Mouse (Mus musculus) kidney, postnatal 0 days (tissue): ENCODE data around the gene Pabpc4. TPM values are rescaled to one million over a fixed set of nuclear protein-coding genes. Genes with fewer than 3 reads are reported as not detected.

Experiments used
- ATAC-seq: fragments of 200-750 bp; cut with Nextera tagmentation; replicated peaks from 2 replicates; pipeline ENCODE4 v1.8.0; 2017; ENCODE audit warnings: low read depth, moderate number of reproducible peaks, moderate TSS enrichment, moderate library complexity; ENCODE audit not compliant: low FRiP score
- DNase-seq: peaks from one replicate; pipeline ENCODE4 v3.0.0-alpha.2; 2016; ENCODE audit warnings: low spot score
- H3K27ac ChIP-seq: fragments of 300-500 bp; sonication (generic); 2 replicates; pipeline ENCODE4 v1.5.1; 2014; ENCODE audit warnings: mild to moderate bottlenecking
- H3K27me3 ChIP-seq: fragments of 300-500 bp; sonication (generic); 2 replicates; pipeline ENCODE4 v1.6.1; 2014; ENCODE audit warnings: low read length, mixed read lengths; ENCODE audit not compliant: insufficient read depth
- H3K36me3 ChIP-seq: fragments of 300-500 bp; sonication (generic); 2 replicates; pipeline ENCODE4 v1.6.1; 2014; ENCODE audit warnings: low read length, mixed read lengths; ENCODE audit not compliant: insufficient read depth
- H3K4me1 ChIP-seq: fragments of 300-500 bp; sonication (generic); replicated peaks from 2 replicates; pipeline ENCODE4 v1.6.1; 2014; ENCODE audit warnings: antibody characterized with exemption, low read length, mixed read lengths; ENCODE audit not compliant: insufficient read depth
- H3K4me2 ChIP-seq: fragments of 300-500 bp; sonication (generic); 2 replicates; pipeline ENCODE4 v1.6.1; 2014; ENCODE audit warnings: mild to moderate bottlenecking, low read length, moderate library complexity, mixed read lengths
- H3K4me3 ChIP-seq: fragments of 300-500 bp; sonication (generic); replicated peaks from 2 replicates; pipeline ENCODE4 v1.5.1; 2014; ENCODE audit warnings: low read depth, low read length
- H3K9ac ChIP-seq: fragments of 300-500 bp; sonication (generic); 2 replicates; pipeline ENCODE4 v1.6.1; 2014; ENCODE audit warnings: low read depth, low read length
- H3K9me3 ChIP-seq: fragments of 300-500 bp; sonication (generic); replicated peaks from 2 replicates; pipeline ENCODE4 v1.6.1; 2016; ENCODE audit warnings: low read length, inconsistent platforms, mixed read lengths
- CTCF ChIP-seq: IDR thresholded peaks from 2 replicates; pipeline ENCODE4 v1.5.1; 2016; ENCODE audit warnings: antibody characterized with exemption, low read depth, mild to moderate bottlenecking, moderate library complexity
- WGBS: fragments of 180-500 bp; shearing (Covaris S2); extraction: QIAGEN DNeasy Blood & Tissue Kit; methylation state at CpG from one replicate; pipeline ENCODE4 v1.1.7; 2014; 5-methylcytosine and 5-hydroxymethylcytosine counted together
- polyA plus RNA-seq: library from polyadenylated mRNA; unstranded; fragments of >200 nt; fragmentation: Nextera tagmentation; extraction: Ambion mirVana; gene quantifications from 2 replicates; pipeline ENCODE4 v1.2.1, GENCODE M21; 2015

Pabpc4 gene
- polyA plus RNA-seq, 1 experiment from 2014 or later, result 28.2 TPM

DNA sequence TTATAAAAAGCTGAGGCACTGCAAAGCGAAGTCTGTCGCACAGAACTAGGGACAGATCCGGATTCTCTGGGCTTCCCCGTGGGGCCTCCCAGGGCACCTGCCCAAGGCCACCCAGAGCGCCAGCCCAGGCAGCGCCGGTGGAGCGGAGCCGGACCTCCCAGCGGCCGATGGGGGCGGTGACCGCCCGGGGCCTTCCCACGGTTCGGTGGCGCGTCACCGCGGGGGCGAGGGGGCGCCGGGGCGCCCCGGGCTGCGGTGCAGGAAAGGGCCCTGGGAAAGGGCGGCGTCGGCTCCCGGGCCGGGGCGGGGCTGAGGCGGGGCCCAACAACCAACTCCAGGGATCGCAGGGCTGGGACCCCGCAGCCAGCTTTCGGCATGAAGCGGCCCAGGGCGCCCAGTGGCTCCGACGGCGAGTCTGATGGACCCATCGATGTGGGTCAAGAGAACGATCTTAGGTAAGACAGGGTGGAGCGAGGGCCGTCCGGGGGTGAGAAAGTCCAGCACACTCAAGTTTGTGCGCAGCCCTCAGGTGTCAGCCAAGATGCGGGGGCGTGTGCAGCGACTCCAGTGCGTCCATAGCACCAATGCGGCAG lies 28.6 kb upstream of the Pabpc4 start, which contains the start of gene Heyl:
Gene Heyl, plus strand, starts transcription at position 65 of the 593 bp plus-strand sequence.
- DNase-seq (peak; percentile 85), ATAC-seq (peak; percentile 95)
- Histone ChIP-seq H3K9me3 (no peaks in the 10 kb centered on the region), H3K27ac (peak within 1 kb of the TSS; percentile 85), H3K4me3 (peak within 1 kb of the TSS; percentile 36), H3K36me3 (no peaks in the 10 kb centered on the region), H3K27me3 (no peaks in the 10 kb centered on the region), H3K4me2 (peak within 1 kb of the TSS; percentile 60), H3K9ac (peak within 1 kb of the TSS; percentile 44), H3K4me1 (peaks cover 54% of the 10 kb centered on the region)
- TF ChIP-seq CTCF, result no peak
- WGBS, result 1% methylated on average over 51 of the region's 52 CpGs

DNA sequence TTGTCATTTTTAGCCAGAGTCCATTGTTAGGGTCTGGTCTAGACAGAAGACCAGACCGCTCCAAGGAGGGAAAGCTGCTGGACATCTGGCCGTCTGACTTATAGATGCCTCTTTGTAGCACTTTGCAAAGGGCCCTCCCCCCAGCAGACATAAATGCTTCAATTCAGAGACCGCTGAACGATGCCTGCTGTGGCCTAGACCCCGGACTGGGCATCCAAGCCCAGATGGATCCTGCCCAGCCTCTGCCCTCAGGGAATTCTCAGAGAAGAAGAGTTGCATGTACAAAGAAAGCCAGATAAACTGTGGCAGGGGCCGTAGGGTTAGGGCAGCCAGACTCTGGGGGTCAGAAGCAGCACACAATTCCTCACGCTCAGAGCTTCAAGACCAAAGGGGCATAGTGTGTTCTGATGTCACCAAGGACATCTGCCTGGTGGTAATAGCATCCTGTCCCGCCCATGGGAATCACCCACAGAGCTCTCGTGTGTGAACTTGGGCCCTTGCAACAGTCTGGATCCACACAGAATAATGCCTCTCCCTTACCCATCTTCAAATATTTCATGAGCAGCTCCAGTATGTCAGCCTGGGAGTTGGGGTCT lies 26.2 kb upstream of the Pabpc4 start:
- Histone ChIP-seq H3K36me3 (no peaks in the 10 kb centered on the region), H3K4me3 (no peak overlapping the region), H3K4me2 (peak overlapping the region; percentile 35), H3K9me3 (no peaks in the 10 kb centered on the region), H3K27ac (peak overlapping the region; percentile 2; the same call in 1 of the 2 replicates), H3K27me3 (no peaks in the 10 kb centered on the region), H3K4me1 (peaks cover 59% of the 10 kb centered on the region), H3K9ac (0 out of 2 replicates have a peak overlapping the region, but pooled peaks have one; percentile 13)
- no peak for TF ChIP-seq CTCF
- WGBS, result 56% methylated on average over 9 of the region's 9 CpGs
- DNase-seq (no peak), ATAC-seq (no peak)

DNA sequence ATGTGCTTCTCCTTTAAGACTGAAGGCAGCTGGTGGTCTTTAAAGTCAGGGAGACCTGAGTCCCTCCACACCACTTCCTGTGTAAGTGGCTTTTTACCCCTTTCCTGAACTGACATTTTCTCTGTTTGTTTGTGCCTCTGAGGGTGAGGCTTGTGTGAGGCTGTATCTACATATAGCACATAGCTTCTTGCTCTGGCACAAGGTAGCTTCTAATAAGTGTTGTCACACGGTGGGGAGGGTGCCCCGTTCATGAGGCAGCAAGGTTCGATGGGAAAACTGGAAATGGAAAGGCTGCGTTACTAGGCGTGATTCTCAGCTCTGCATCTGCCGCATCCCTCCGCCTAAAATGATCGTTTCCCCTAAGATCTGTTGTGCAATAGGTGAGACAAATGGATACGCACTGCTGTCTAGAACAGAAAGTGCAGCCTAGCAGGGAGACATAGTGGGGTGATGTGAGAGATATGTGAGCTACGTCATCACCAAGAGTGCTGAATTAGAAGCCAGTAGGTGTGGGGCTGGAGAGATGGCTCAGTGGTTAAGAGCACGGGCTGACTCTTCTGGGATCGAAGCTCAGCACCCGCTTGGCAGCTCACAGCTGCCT lies 25.6 kb upstream of the Pabpc4 start:
- Histone ChIP-seq H3K4me1 (peaks cover 59% of the 10 kb centered on the region), H3K36me3 (no peaks in the 10 kb centered on the region), H3K9me3 (no peaks in the 10 kb centered on the region), H3K27ac (peak overlapping the region; percentile 82), H3K9ac (0 out of 2 replicates have a peak overlapping the region, but pooled peaks have one; percentile 13), H3K4me3 (no peak overlapping the region), H3K4me2 (peak overlapping the region; percentile 35), H3K27me3 (no peaks in the 10 kb centered on the region)
- no peak for DNase-seq
- ATAC-seq, result no peak
- WGBS, result 73% methylated on average over 13 of the region's 13 CpGs
- TF ChIP-seq CTCF, result no peak

DNA sequence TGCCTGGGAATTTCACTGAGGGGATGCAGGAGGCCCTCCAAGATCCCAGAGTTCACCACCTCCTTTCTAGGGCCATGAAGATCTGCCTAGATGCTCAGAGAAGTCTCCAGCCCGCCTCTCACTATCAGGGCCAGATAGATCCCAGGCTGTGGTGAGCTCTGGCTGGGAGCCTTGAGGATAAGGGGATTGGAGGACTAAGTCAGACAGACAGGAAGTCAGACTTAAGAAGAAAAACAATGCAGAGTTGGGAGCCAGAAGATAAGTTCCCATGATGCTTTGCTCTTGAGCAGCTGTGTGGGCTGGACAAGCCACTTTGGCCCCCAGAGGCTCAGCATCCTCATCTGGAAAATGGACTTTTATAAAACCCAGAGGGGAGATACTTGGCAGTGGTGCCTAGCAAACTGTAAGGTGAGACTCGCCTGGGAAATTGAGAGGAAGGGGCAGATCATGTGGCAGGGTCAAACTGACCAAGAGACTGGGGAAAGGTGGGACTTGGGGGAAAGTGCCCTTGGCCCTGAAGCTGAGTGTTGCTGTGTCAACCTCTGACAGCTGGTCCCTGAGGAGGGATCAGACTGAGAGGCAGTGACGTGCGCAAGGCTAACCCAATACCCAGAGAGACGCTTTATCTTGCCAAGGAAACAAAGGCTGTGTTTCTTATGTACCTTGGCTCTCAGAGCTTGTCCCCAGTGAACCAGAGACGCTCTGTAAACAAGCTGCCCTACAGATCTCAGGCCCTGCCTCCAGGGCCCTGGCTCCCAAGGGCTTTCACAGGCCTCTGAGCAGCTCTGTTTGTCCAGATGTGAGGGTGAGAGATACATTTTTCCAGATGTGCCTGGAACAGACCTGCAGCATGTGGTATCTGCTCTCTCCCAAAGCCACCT lies 24.5 kb upstream of the Pabpc4 start:
- ATAC-seq (no peak), DNase-seq (peak; percentile 67)
- 42% methylated on average over 6 of the region's 6 CpGs for WGBS
- no peak overlapping the region for H3K4me3 ChIP-seq
- TF ChIP-seq CTCF, result no peak
- no peaks in the 10 kb centered on the region for H3K9me3 ChIP-seq
- no peak overlapping the region for H3K9ac ChIP-seq
- no peaks in the 10 kb centered on the region for H3K36me3 ChIP-seq
- peak overlapping the region; percentile 82 for H3K27ac ChIP-seq
- H3K4me1 ChIP-seq, result peaks cover 53% of the 10 kb centered on the region
- no peaks in the 10 kb centered on the region for H3K27me3 ChIP-seq
- 0 out of 2 replicates have a peak overlapping the region, but pooled peaks have one; percentile 10 for H3K4me2 ChIP-seq

DNA sequence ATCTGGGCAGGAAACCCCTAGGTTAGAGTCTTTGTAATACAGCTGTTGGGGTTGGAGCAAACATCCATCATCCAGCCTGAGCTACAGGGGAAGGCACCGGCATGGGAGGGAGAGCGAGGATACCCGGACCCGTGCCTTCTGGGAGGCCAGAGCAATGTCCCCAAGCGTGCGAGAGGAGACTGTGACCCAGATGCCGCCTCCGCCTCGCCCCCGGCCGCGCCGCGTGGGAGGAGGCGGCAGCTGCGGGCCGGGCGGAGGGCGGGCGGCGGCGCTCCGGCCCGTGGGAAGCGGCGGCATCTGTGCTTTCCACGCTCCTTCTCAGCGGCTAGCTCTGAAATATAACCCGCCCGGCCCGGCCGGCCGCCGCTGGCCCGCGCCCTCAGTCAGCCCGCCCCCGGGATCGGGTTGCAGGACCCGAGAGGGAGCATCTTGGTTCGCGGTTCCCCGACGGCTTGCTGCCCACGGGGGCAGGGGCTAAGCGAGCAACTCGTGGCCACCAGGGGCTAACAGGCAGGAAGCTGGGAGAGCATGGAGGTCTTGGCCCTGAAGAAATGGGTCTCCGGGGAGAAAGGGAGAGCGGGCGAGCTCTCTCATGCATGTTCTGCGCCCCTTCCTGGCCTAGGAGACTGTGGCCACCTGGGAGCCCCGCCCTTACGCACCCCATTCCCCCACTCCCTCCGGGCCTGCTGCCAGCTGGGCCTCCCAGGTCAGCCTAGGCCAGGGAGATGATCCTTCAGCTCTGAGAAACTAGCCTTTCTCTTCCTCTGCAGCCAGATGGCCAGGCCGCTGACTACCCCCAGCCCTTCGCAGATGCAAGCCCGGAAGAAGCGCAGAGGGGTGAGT lies 22.6 kb upstream of the Pabpc4 start:
- H3K9ac ChIP-seq, result peak overlapping the region; percentile 53
- peak; percentile 39; the same call in 1 of the 2 replicates for TF ChIP-seq CTCF
- H3K9me3 ChIP-seq, result no peaks in the 10 kb centered on the region
- H3K27me3 ChIP-seq, result no peaks in the 10 kb centered on the region
- peak overlapping the region; percentile 82 for H3K27ac ChIP-seq
- ATAC-seq (peak; percentile 84), DNase-seq (peak; percentile 88)
- 4% methylated on average over 55 of the region's 58 CpGs for WGBS
- peaks cover 43% of the 10 kb centered on the region for H3K4me1 ChIP-seq
- H3K4me2 ChIP-seq, result peak overlapping the region; percentile 57
- H3K4me3 ChIP-seq, result peak overlapping the region; percentile 26
- 0 out of 2 replicates have a peak, but pooled peaks cover 5% of the 10 kb centered on the region for H3K36me3 ChIP-seq
